Mouse (Mus musculus) liver, postnatal 0 days (tissue): ENCODE measurements around the gene C1ra.

ENCODE experiments used
- CTCF ChIP-seq: sonication (generic); IDR thresholded peaks from 2 replicates; pipeline ENCODE4 v1.5.1; 2016; ENCODE audit warnings: antibody characterized with exemption, low read depth
- EP300 ChIP-seq: IDR thresholded peaks from 2 replicates; pipeline ENCODE4 v1.6.1; 2016; ENCODE audit warnings: antibody characterized with exemption, low read depth, mild to moderate bottlenecking

- TF ChIP-seq CTCF: peak; percentile 26; the same call in 1 of the 2 replicates
- no peak for TF ChIP-seq EP300
Observed at GRCm38 (mm10) chr6:124544466-124544865, 32.3 kb downstream of the C1ra start.
